Mouse (Mus musculus) hematopoietic stem cell, adult 5-6 weeks (primary cell): Measurements from ENCODE around the gene Ddah2. TPM values are rescaled to one million over a fixed set of nuclear protein-coding genes. Genes with fewer than 3 reads are reported as not detected.

ENCODE experiments used
- ATAC-seq, 2 experiments: fragments of 125-278 bp in 1 of 2; replicated peaks in 1 of 2; 2 replicates each; pipeline ENCODE4 v1.8.0; 2016 to 2017; ENCODE audit warnings: inconsistent platforms in 2 of 2, mild to moderate bottlenecking in 2 of 2, moderate number of reproducible peaks in 2 of 2, low read depth in 1 of 2, moderate TSS enrichment in 1 of 2; ENCODE audit not compliant: low FRiP score in 2 of 2, poor library complexity in 2 of 2, severe bottlenecking in 2 of 2, insufficient read depth in 1 of 2, low TSS enrichment in 1 of 2
- total RNA-seq: library from RNA; stranded (forward); fragments of 172-1452, 232-1000 nt; gene quantifications from 2 replicates; pipeline ENCODE4 v1.2.3, GENCODE M21; 2017

Gene Ddah2
- total RNA-seq, 1 experiment from 2014 or later = 32.3 TPM

DNA sequence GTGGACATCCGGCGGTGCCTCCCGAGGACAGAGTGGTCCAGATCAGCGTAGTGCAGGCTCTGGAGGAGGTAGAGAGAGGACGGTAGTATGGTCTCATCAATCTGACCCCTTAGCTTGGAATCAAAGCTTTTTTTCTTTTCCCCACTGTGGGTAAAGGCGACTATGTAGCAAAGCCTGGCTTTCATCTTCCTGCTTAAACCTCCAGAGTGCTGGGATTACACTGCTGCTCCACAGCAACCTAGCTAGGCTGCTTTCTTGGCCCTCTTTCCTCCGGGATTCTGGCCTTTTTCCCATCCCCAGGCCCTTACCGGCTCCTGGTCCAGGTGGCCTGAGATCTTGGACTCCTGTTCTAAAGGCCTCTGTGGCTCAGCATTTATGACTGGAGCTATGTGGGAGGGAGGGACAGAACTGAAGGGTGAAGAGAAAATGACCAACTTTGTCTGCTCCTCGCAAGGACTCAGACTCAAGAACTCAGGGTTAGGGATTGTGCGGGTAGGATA, 5.6 kb downstream of the Ddah2 start:
- ATAC-seq = no peak

DNA sequence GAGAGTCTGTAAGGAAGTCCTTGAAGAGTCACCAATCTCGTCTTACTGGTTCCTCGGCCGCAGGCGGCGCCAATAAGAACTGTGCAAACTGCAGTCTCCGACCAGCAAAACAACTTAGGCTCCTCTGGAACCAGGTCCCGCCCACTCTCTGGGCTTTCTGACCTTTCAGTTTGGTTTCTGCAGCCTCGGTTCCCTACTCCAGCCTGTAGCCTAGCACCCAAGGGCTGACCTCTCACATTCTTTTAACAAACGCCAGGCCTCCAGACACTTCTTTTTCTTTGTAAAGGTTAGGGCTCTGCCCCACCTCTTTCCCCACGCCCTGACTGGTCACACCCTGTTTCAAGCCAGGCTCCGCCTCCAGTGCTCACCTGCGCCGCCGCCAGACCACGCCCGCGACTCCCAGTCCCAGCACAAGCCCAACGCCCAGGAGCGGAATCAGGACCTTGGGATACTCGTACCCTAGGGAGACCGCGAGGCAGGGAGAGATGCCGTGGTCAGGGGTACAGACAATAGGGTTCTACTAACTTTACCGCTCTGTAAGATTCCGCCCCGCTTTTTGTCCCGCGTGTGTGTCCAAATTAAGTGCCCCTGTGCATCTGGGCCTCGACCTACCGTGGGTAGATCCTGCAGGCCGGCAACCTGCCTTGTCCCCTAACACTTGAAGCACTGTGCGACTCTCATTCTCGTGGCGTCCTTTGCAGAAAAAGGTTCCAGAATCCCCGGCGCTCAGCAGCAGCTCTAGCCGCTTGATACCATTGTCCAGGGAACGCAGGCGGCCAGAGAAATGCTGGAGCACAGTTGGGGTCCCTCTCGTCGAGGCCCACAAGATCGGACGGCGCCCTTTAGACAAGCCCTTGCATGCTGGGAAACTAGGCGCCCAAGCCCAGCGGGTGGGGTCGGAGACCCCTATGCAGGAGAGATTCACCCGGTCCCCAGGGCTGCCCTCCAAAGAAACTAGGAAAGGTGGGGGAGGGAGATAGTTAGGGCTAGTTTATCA, 6.4 kb downstream of the Ddah2 start, which contains the start of gene Ly6g6c:
TSS of gene Ly6g6c (plus strand) at position 438 of the 997 bp plus-strand sequence.
- ATAC-seq = peak; percentile 33 to 40; a peak in 2 of 4 replicates

DNA sequence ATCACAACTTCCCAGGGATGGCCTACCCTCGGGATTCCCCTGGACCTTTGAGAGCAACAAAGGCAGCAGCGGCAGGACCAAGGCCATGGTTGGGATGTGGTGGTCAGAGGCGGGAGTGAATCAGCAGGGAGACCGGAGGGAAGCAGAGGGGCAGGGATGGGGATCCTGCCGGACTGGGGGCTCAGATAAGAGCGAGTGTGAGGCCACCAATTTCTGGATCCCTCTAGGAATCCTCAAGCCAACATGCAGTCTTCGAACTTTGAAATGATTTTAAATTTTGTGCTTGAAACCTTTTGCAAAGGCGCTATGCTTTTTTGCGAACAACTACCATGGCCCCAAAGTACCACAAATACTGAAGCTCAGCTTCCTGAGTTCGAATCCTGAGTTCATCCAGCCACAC, 7.2 kb downstream of the Ddah2 start, which contains the start of gene Mpig6b:
TSS of gene Mpig6b (minus strand) at position 101 of the 400 bp plus-strand sequence.
- ATAC-seq = no peak

DNA sequence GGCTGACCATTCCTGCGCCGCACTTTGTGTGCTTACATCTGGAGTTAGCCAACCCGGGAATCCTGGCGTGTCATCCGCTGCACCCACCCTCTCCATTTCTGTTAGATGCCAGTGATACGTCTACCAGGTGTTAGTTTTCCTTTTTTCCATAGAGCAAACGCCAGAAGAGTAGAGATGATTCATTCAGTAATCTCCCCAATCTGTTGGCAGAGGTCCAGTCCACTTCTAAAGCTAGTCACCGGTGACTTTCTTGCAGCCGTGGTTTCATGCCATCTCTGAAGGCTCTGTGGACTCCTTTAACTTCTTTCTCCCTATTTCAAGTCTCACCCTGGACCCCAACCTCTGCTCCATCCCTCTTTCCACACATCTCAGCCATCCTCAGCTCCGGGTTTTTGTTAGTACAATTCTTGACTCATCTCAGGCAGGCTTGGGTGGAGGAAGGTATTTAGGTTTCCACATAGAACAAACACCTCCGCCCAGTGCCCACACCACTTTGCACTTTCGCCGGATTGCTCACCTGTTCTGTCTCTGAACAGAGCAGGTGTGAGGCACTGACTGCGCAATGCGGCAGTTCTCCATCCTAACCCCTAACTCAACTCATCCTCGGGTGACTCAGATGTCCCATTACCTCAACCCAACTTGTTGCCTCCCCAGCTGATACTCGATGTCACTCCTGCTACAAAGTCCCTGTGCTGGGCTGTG, 9.5 kb downstream of the Ddah2 start:
- ATAC-seq = no peak

DNA sequence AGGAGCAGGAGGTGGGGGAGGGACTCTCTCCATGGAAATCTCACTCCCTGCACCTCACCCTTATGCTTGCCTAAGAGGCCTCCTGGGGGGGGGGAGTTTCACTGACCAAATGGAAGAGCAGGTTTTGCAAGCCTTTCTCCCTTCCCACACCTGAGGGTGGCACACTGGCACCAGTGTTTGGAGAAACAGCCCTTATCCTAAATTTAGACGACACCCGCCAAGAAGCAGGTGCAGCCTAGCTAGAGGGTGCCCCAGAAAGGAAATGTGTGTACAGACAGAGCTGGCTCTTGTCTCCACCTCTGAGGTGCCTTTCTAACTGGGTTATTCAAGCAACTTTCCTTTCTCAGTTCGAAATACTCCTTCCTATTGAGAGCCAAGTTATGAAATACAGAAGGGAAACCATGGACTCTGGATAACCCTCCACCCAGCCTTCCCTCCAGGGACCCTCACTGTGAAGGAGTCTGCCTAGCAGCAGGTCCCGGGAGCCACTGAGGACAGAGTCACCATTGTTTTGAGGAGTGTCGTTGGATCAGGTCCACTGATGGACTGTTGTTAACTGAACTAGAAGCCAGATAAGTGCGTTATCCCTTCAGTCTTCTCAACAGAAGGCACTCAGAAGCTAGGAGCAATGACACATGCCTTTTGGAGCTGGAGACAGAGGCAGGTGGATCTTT, 11.9 kb downstream of the Ddah2 start:
- no peak for ATAC-seq

DNA sequence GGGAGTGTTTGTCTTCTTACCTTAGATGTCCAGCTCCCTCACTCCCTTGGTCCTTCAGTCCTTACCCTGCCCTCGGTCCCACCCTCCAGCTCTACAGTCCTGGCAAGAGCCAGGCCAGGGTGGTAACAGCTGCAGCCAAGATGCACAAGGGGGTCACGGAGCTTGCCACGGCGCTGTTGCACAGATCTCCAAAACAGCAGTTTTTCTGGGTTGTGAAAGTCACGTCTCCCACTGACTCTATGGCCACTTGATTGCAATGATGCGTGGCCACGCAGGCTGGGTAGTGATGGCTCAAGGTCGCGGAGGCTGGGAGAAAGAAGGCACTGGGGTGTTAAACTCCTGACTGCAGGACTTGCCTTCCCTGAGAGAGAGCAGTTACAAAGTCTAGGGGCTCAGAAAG, 12.6 kb downstream of the Ddah2 start:
- ATAC-seq = no peak

DNA sequence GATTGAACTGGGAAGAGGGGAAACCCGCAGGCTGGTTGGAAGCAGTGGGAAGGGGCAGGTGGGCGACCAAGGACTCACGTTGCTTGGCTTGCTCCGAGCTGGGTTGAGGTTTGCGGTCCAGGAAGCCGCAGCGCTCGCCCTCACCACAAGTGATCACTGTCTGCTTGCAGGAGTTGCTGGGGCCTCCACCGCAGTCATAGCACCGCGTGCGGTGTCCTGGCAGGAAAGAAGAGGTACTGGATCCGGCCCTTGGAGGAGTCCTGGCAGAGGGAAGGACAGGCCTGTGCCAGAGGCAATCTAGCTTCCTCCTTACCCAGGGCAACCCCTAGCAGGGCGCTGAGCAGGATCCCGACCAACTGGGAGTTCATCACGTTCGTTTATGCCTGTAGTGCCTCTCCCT, 15.3 kb downstream of the Ddah2 start:
- ATAC-seq = peak; percentile 31 to 35; a peak in 2 of 4 replicates

DNA sequence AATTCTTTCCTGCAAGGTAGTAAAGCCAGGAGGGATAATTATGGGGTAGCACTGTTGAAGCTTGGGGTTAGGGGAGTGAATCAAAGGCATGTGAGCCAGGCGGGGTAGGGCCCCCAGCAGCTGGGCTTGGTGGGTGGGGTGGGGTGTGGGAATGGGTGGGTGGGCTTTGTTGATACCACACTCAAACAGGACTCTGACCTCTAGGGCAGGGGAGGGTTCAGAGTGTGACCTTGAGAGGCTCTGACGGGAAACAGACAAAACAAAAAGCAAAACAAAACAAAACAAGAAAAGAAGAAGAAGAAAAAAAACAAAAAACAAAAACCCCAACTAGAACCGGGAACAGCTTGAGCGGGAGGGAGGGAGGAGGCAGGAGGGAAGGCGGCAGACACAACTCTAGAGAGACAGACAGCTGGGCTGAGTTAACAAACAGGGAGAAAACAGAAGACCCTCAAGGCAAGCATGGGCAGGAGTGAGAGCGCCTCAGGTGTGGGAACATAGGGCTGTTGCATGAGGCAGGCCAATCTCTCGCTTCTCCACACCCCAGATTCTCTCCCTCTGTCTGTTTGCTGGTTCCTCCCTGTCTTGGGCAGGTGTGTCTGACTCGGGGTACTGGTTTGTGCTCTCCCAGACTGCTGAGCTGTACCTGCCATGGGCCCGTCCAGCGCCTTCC, 17.8 kb downstream of the Ddah2 start, which contains the start of gene Ly6g6e:
TSS of gene Ly6g6e (plus strand) at position 396 of the 670 bp plus-strand sequence.
- no peak for ATAC-seq

DNA sequence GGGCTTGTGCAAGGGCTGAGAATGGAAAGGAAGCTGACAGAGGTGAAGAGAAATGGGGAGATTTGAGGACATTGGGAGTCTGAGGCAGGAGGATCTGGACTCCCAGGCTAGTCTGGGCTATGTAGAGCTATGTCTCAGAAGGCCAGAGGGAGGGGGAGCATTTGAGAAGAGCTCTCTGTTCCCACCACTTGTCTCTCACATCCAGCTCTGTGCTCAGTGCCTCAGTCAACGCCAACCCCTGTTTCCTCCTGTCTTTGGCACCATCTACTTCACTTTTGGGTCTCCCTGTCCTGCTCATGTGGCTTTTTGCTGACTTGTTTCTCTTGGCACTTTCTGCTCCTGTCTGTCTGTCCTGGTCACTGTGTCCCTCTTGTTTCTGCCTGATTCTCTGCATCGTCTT, 18.4 kb downstream of the Ddah2 start:
- ATAC-seq = no peak

DNA sequence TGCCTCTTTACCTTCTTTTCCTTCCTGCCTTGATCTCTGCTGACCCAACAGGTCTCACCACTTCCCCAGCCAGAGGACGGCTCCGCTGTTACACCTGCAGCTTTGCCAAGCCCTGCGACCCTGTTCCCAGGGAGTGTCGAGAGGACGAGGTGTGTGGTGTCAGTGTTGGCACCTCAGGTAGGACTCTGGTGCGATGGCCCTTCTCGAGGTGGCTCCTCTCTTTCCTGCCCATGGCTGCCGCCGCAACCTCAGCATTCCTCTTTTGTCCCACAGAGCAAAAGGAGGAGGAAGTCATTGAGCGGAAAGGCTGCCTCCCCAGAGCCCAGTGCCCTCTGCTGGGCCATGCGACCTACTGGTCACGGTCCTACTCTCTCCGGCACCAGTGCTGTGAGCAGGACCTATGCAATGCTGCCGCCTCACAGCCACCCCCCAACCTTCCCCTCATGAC, 19.0 kb downstream of the Ddah2 start, which contains the start of gene Ly6g6d:
TSS of gene Ly6g6d (minus strand) at position 280 of the 448 bp plus-strand sequence.
- peak; percentile 42 to 59; a peak in 2 of 4 replicates for ATAC-seq

DNA sequence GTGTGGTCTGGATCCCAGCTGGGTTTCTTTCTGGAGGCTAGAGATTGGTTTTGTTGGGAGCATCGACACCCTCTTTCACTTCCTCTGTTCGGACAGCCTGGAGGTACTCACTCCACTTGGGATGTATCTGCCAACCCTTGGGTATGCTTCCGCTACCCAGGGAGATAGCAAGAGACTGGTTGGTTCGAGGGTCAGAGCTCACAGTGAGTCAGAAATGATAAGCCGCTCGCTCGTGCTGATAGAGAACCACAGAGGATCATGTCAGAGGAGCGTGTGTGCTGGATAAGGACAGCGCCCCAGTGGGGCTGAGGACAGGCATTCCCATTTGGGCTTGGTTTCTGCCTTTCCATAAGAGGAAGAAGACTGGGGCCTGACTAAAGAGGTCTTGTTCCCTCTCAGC, 20.9 kb downstream of the Ddah2 start:
- ATAC-seq = no peak; a peak in 1 of 4 replicates

DNA sequence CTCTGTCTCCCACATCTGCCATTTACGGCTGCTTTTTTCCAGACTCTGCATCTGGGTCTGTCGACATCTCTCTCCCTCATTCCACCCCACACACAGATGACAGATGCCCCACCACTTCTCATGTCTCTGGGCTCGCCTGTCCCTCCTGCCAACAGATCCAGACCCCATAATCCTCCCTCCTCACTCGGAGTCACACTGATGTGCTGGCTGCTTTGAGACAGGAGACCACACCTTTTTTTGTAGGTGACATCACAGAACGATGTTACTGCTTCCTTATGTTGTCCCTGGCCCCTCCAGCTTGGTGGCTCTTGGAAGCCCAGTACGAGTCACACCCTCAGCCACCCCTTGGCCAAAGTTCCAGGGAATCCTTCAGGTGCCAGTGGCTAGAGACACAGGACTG, 21.4 kb downstream of the Ddah2 start:
- no peak for ATAC-seq

DNA sequence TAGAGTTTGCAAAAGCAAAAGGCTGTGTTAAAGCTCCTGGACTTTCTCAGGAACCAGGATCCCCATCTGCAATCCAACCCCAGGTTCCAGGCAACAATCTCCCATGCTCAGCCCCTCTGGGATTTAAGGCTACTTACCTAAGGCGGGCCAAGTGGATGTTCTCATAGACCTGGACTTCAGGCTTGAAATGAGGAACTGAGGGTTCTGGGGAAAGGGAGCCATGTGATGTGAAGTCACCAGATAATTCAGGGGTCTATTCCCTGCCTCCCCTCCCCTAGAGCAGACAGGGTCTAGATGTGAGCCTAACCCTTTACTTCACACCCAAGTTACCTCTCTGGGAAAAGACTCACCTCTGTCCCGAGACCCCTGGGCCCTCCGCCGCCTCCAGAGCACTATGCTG, 21.9 kb downstream of the Ddah2 start:
- ATAC-seq = no peak

DNA sequence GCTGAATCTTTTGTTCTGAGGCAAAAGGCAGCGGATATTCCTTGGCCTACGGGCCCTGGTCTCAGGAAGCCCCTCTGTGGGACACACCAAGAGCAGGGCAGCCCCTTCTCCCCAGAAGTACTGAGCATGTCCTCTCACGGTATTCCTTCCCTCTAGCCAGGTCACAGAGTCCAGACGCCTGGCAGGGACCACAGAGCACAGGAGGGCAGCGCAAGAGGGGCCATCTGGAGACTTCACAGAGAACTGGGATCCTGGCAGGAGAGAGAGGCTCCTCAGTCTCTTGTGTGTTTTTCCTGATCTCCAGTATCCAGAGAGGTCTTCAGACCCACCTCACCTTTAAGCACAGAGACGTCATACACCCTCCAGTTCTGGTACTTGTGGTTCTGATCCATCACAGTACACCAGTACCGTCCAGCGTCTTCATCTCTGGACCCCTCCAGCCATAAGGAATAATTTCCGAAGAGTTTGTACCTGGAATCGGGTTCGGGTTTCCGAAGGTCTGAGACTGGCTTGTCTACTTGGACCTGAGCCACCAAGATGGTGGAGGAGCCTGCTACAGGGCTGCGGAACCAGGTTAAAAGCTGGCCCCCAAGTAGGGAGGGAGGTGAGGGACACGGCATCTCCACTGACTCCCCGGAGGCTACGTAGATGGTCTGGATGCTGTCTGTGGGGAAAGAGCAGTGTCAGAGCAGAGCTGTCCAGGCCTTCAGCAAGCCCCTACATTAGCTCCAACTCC, 24.2 kb downstream of the Ddah2 start:
- no peak for ATAC-seq

DNA sequence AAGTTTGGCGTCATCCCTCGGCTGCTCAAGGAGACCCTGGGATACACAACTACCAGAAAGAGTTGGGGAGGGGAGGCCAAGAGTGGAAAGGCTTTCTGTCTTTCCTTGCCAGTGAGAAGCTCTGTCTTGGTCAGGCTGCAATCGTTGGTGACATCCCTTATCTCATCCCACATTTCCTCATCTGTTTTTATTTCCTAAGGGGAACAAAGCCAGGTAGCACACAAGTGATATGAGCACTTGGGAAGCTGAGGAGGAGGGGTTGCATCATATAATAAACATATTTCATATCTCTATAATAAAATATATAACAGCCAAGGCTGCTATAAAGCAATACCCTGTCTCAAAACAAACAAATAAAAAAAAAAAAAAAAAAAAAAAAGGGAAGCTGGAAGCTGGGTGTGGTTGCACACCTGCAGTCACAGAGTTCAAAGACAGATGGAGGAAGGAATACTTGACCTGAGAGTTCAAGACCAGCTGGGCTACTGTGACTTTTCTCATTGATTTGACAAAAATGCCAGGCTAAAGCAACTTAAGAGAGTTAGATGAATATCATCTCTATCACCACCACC, 25.2 kb downstream of the Ddah2 start:
- ATAC-seq = no peak
